Mouse (Mus musculus) left cerebral cortex, postnatal 25 days (tissue): ENCODE data around the gene Numbl. TPM values are rescaled to one million over a fixed set of nuclear protein-coding genes. Genes with fewer than 3 reads are reported as not detected.

ENCODE experiments used
- total RNA-seq, 2 experiments: library from RNA; stranded (reverse); gene quantifications; 2 replicates each; pipeline ENCODE4 v1.2.3; 2021

Numbl gene
- total RNA-seq, 2 experiments from 2014 or later: 119 to 130 TPM

Other genes starting within 250 kb of the Numbl start
- gene Cyp2a12, start 229.4 kb upstream of the Numbl start, total RNA-seq: not detected
- under 1 TPM in 1 of 2 experiments, not detected in 1; 0.41 TPM for gene Cyp2f2, start 138.5 kb upstream of the Numbl start, total RNA-seq
- gene Cyp2t4, start 104.7 kb upstream of the Numbl start, total RNA-seq: not detected
- 100 to 1,000 TPM in 1 of 2 experiments, 10 to 100 TPM in 1; 98.1 to 101 TPM for gene Egln2, start 91.6 kb upstream of the Numbl start, total RNA-seq
- 10 to 100 TPM; 85.3 to 91.2 TPM for gene Rab4b, start 79.5 kb upstream of the Numbl start, total RNA-seq
- gene Gm21983, start 77.3 kb upstream of the Numbl start, total RNA-seq: not detected
- gene Mia, start 77.3 kb upstream of the Numbl start, total RNA-seq: 1 to 10 TPM in 1 of 2 experiments, under 1 TPM in 1; 0.62 to 1.7 TPM
- 10 to 100 TPM; 21.0 to 25.2 TPM for gene BC024978, start 62.7 kb upstream of the Numbl start, total RNA-seq
- 10 to 100 TPM; 81.9 to 85.2 TPM for gene Snrpa, start 62.2 kb upstream of the Numbl start, total RNA-seq
- 1 to 10 TPM; 7.5 to 8.8 TPM for gene Itpkc, start 29.8 kb upstream of the Numbl start, total RNA-seq
- gene Coq8b, start 25.4 kb upstream of the Numbl start, total RNA-seq: 10 to 100 TPM; 32.5 to 37.2 TPM
- gene Ltbp4, start 79.3 kb downstream of the Numbl start, total RNA-seq: 10 to 100 TPM; 46.7 to 50.4 TPM
- gene Shkbp1, start 97.6 kb downstream of the Numbl start, total RNA-seq: 10 to 100 TPM; 21.7 to 31.2 TPM
- not detected for gene Gm20479, start 99.0 kb downstream of the Numbl start, total RNA-seq
- gene Sptbn4, start 189.3 kb downstream of the Numbl start, total RNA-seq: 100 to 1,000 TPM; 132 to 139 TPM
- 10 to 100 TPM; 12.0 to 15.9 TPM for gene Blvrb, start 189.5 kb downstream of the Numbl start, total RNA-seq
- gene Sertad3, start 215.3 kb downstream of the Numbl start, total RNA-seq: 1 to 10 TPM; 2.8 to 4.6 TPM
- gene Sertad1, start 228.5 kb downstream of the Numbl start, total RNA-seq: 10 to 100 TPM; 16.1 to 16.8 TPM
- gene Prx, start 240.9 kb downstream of the Numbl start, total RNA-seq: under 1 TPM; 0.32 to 0.62 TPM